Mouse (Mus musculus): ENCODE results near the gene 2410002F23Rik.

DNA sequence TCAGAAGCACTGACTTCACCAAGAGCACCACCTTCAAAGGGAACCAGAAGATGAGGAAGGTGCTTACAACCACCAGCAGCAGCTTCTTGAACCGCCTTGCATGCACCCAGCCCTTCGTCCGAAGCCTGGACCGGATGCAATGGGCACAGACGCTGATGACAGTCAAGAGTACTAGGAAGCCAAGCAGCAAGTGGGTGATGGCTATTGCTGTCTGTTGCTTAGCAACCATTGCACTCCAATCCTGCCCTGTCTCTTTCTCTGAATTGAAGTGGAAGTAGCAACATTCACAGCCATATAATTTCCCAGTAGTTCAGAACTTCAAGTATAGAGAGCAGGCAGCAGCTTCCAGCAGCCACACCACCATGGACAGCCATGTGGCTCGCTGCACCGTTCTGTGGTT lies 35.1 kb downstream of the 2410002F23Rik start:
- TF ChIP-seq GATA1 (IDR thresholded peaks at IDR 0.05; ENCODE audit: borderline replicate concordance, low read length) (no peak), FLI1 (IDR thresholded peaks at IDR 0.05; ENCODE audit: low read length) (no peak)
